Mouse (Mus musculus): ENCODE results near the gene Cnst. TPM values are rescaled to one million over a fixed set of nuclear protein-coding genes. Genes with fewer than 3 reads are reported as not detected.
A peak's percentile ranks its signal among the peaks of the same experiment; 100 is the strongest.

Gene Cnst
- polyA plus RNA-seq, 2 experiments: 9.5 to 10.2 TPM

DNA sequence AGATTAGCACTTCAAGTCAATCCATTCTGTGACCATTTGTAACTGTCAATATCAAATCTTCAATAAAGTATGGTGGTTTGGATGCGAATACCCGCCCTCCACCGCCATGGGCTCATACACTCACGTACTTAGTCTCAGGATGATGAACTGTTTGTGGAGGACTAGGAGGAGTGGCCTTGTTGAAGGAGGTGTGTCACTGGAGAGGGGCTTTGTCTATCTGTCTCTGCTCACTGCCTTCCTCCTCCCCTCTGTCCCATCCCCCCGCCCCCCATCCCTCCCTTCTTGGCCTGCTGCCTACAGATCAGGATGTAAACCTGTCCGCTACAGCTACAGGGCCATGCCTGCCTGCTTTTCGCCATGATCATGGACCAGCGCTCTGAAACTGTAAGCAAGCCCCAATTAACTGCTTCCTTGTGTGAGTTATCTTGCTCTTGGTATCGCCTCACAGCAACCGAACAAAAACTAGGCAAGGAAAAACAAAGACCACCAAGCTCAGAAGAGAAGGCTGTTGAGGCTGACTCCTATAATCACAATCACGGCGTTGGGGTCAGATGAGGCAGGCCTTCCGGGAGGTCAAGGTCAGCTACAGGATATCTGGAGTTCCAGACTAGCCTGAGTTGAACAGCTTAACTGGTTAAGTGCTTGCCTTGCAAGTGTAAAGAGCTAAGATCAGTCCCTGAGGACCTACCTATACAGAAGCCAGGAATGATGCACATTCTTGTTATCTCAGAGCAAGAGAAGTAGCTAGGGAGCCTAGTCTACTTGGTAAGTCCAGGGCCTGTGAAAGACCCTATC is 35.4 kb upstream of the Cnst start:
- Histone ChIP-seq H3K27ac (no peak overlapping the region), H3K36me3 (replicated peaks; ENCODE audit: control insufficient read depth, insufficient read depth, low read depth) (no peaks in the 10 kb centered on the region), H3K4me2 (ENCODE audit: low read depth) (no peak overlapping the region), H3K4me3 (ENCODE audit: insufficient read depth in 1 of 2, low read depth in 2 of 2, low read length in 2 of 2) (no peak overlapping the region), H3K4me1 (replicated peaks; ENCODE audit: control insufficient read depth in 2 of 2, insufficient read depth in 2 of 2, low read length in 1 of 2) (no peaks in the 10 kb centered on the region), H3K9me3 (ENCODE audit: control insufficient read depth, low read length) (no peaks in the 10 kb centered on the region), H3K27me3 (ENCODE audit: control insufficient read depth, insufficient read depth, low read length) (no peaks in the 10 kb centered on the region), H3K9ac (replicated peaks) (no peak overlapping the region)
- DNase-seq (ENCODE audit: low read depth in 3 of 3, low spot score in 3 of 3) (no peak), ATAC-seq (ENCODE audit: insufficient read depth) (no peak)
- no peak for TF ChIP-seq CTCF (IDR thresholded peaks at IDR 0.05; ENCODE audit: low read depth)
- no peak for TF ChIP-seq EP300 (IDR thresholded peaks at IDR 0.05; ENCODE audit: low read depth)
- WGBS (ENCODE audit: insufficient replicate concordance): 77% methylated on average over 13 of the region's 13 CpGs

DNA sequence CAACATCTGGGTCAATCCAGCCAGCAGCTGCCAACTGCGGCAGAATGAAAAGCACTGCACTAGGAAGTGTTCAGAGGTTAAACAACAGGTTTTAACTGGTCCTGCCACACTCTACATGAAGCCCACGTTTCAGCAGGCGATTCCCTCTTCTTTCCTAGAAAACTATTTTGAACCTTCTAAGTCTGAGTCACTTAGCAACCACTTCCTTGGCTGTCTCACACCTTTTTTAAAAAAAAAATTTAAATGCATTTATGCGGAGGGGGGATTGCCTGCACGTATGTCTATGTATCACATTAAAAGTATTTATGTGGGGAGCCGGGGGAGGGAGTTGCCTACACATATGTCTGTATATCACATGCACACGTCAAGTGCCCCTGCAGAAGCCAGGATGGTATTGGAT is 34.3 kb upstream of the Cnst start:
- no peaks in the 10 kb centered on the region for H3K9me3 ChIP-seq (ENCODE audit: control insufficient read depth, low read length)
- no peak for DNase-seq (ENCODE audit: low read depth in 3 of 3, low spot score in 3 of 3)
- H3K4me2 ChIP-seq (ENCODE audit: low read depth): no peak overlapping the region
- no peak overlapping the region for H3K4me3 ChIP-seq (ENCODE audit: insufficient read depth in 1 of 2, low read depth in 2 of 2, low read length in 2 of 2)
- H3K27ac ChIP-seq: no peak overlapping the region
- H3K4me1 ChIP-seq (replicated peaks; ENCODE audit: control insufficient read depth in 2 of 2, insufficient read depth in 2 of 2, low read length in 1 of 2): peaks cover 4 to 5% of the 10 kb centered on the region in 2 experiments; a peak in 2 of 4 replicates
- TF ChIP-seq EP300 (IDR thresholded peaks at IDR 0.05; ENCODE audit: low read depth): no peak
- TF ChIP-seq CTCF (IDR thresholded peaks at IDR 0.05; ENCODE audit: low read depth): no peak
- no peaks in the 10 kb centered on the region for H3K27me3 ChIP-seq (ENCODE audit: control insufficient read depth, insufficient read depth, low read length)
- ATAC-seq (ENCODE audit: insufficient read depth): no peak
- H3K9ac ChIP-seq (replicated peaks): no peak overlapping the region
- H3K36me3 ChIP-seq (replicated peaks; ENCODE audit: control insufficient read depth, insufficient read depth, low read depth): no peaks in the 10 kb centered on the region
- 66% methylated on average over 7 of the region's 7 CpGs for WGBS (ENCODE audit: insufficient replicate concordance)

DNA sequence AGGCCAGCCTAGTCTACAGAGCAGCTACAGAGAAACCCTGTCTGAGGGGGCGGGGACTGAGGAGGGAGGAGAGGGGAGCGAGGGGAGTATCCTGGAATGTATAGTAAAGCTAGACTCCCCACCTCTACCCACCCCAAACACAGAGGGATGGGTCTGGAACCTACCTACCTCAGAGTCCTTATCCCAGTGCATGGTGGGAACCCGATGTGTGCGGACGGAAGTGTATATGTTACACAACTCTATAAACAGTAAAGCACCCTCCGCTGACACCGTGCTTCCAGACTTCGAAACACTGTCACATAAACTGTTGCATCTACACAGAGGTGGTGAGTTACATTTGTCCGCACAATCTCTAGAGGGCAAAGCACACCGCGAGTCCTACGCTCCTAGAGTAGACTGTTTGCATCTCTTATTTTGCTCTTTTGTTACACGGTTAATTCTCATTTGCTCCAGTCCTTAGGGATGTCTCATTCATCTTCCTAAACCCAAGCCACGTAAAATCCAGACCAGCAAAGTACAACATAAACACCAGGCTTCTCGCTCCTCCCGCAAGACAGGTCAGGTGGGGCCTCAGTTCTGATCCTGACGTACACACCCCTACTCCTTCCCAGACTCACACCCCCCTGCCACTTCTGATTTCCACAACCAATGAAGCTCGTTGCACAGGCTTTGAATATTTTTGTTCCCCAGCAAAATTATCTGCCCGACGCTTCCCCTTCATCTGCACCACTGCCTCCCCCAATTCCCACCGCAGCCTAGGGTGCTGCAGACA is 29.0 kb upstream of the Cnst start:
- H3K4me1 ChIP-seq (replicated peaks; ENCODE audit: control insufficient read depth in 2 of 2, insufficient read depth in 2 of 2, low read length in 1 of 2): peaks cover 5 to 6% of the 10 kb centered on the region in 2 experiments; a peak in 2 of 4 replicates
- no peaks in the 10 kb centered on the region for H3K27me3 ChIP-seq (ENCODE audit: control insufficient read depth, insufficient read depth, low read length)
- H3K36me3 ChIP-seq (replicated peaks; ENCODE audit: control insufficient read depth, insufficient read depth, low read depth): no peaks in the 10 kb centered on the region
- peak overlapping the region; percentile 40 for H3K27ac ChIP-seq
- peak overlapping the region; percentile 78 for H3K9ac ChIP-seq (replicated peaks)
- peak in 2 of 3 experiments; percentile 22 to 33 for DNase-seq (ENCODE audit: low read depth in 3 of 3, low spot score in 3 of 3)
- WGBS (ENCODE audit: insufficient replicate concordance): under 1% methylated on average over 21 of the region's 21 CpGs
- H3K4me2 ChIP-seq (ENCODE audit: low read depth): peak overlapping the region; percentile 98
- no peaks in the 10 kb centered on the region for H3K9me3 ChIP-seq (ENCODE audit: control insufficient read depth, low read length)
- peak; percentile 77 for ATAC-seq (ENCODE audit: insufficient read depth)
- TF ChIP-seq CTCF (IDR thresholded peaks at IDR 0.05; ENCODE audit: low read depth) (no peak), EP300 (IDR thresholded peaks at IDR 0.05; ENCODE audit: low read depth) (no peak)
- H3K4me3 ChIP-seq (ENCODE audit: insufficient read depth in 1 of 2, low read depth in 2 of 2, low read length in 2 of 2): peak overlapping the region; percentile 70 to 75

DNA sequence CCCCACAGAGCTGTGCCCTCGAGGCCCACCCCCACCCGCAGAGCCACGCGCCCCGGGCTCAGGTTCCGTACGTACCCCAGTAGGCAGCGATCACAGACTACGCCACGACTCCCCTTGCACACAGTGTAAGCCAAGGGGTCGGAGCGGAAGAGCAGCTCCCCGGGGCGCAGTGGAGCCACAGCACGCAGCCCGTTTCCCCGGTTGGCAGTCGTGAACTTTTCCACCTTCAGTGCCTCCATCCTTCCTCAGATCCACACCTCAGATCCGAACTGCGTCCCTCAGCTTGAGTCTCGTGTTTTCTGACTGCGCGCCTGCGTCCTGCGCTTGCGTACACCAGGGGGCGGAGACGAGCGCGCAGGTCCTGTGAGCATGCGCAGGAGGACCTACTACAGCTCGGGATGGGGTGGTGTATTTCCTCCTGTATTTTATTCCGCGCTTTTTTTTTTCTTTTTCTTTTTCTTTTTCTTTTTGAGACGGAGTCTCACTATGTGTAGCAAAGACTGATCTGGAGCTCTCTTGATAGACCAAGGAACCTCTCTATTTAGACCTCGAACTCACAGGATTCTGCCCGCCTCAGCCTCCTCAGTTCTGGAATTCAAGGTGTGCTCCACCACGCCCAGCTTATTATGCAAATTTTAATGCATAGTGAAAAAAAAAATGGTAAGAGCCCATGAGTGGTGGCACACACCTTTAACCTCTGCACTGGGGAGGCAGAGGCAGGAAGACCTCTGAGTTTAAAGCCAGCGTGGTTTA is 28.3 kb upstream of the Cnst start, which contains the start of gene Smyd3:
Gene Smyd3, minus strand, starts transcription at position 329 of the 753 bp plus-strand sequence.
- WGBS (ENCODE audit: insufficient replicate concordance): 5% methylated on average over 39 of the region's 39 CpGs
- ATAC-seq (ENCODE audit: insufficient read depth): peak; percentile 90
- Histone ChIP-seq H3K4me3 (ENCODE audit: insufficient read depth in 1 of 2, low read depth in 2 of 2, low read length in 2 of 2) (peak within 1 kb of the TSS; percentile 70 to 75), H3K36me3 (replicated peaks; ENCODE audit: control insufficient read depth, insufficient read depth, low read depth) (no peaks in the 10 kb centered on the region), H3K4me1 (replicated peaks; ENCODE audit: control insufficient read depth in 2 of 2, insufficient read depth in 2 of 2, low read length in 1 of 2) (peaks cover 5 to 6% of the 10 kb centered on the region in 2 experiments; a peak in 2 of 4 replicates), H3K9me3 (ENCODE audit: control insufficient read depth, low read length) (no peaks in the 10 kb centered on the region), H3K27ac (peak within 1 kb of the TSS; percentile 40), H3K27me3 (ENCODE audit: control insufficient read depth, insufficient read depth, low read length) (no peaks in the 10 kb centered on the region), H3K9ac (replicated peaks) (peak within 1 kb of the TSS; percentile 78), H3K4me2 (ENCODE audit: low read depth) (peak within 1 kb of the TSS; percentile 98)
- DNase-seq (ENCODE audit: low read depth in 3 of 3, low spot score in 3 of 3): peak; percentile 79 to 80 (median 79)
- no peak for TF ChIP-seq EP300 (IDR thresholded peaks at IDR 0.05; ENCODE audit: low read depth)
- peak; percentile 97 for TF ChIP-seq CTCF (IDR thresholded peaks at IDR 0.05; ENCODE audit: low read depth)

Data from liver, embryonic 14.5 days (tissue).